In genomic region chr2:164942692-164943290, GRCm38 (mm10) we compare ENCODE assay signal across 11 mouse cellular contexts. TPM values are rescaled to one million over a fixed set of nuclear protein-coding genes. Genes with fewer than 3 reads are reported as not detected.
DNase-seq lines count a peak whose midpoint lies in the region; ATAC-seq lines count a peak whose summit lies in the region.
"Had no signal": no experiment of that assay in that cellular context is flagged by ENCODE, and none has a peak within 500 bp of the region (broad histone marks: within the 10 kb centered on the region; RNA-seq: fewer than 3 reads in every experiment).

No protein-coding gene starts in this region.

- peak; percentile 70 to 77 for ATAC-seq in hematopoietic stem cell, adult 5-6 weeks (replicated peaks in 1 of 2; ENCODE audit: insufficient read depth in 1 of 2, low FRiP score in 2 of 2, low TSS enrichment in 1 of 2, low read depth in 1 of 2, poor library complexity in 2 of 2, severe bottlenecking in 2 of 2)
- peak; percentile 89 for ATAC-seq in neutrophil, adult 5-6 weeks (ENCODE audit: extremely low read depth, insufficient number of reproducible peaks, low FRiP score, poor library complexity, severe bottlenecking)
- ATAC-seq: forebrain, embryonic 15.5 days had no signal

- peak; percentile 14 for DNase-seq in embryo, embryonic 11 days
- DNase-seq in embryo, embryonic 10.5 days (ENCODE audit: low spot score) = no peak
- DNase-seq in CD4-positive, CD25-positive, alpha-beta regulatory T cell, adult 2 months (ENCODE audit: low read depth, low spot score) = peak; percentile 77
- no peak for DNase-seq in c-Kit-positive CD71-positive TER-119-positive erythroid progenitor cells, embryonic 14.5 days (ENCODE audit: low spot score)
- DNase-seq in ovary, adult 18-20 months (ENCODE audit: low spot score) = no peak
- no peak for DNase-seq in right cerebral cortex, postnatal 4 days
- DNase-seq: cerebellum, adult 9-11 months had no signal

RNA-seq across cellular contexts. Expression of gene Mmp9, which starts 2.2 kb away (rescaled TPM):
- total RNA-seq in hematopoietic stem cell, adult 5-6 weeks (2017) = 15.3 and 37.5 TPM in 2 replicates
- 611 and 622 TPM in 2 replicates for total RNA-seq in neutrophil, adult 5-6 weeks (2017)
- total RNA-seq: CH12.LX had no signal

RNA-seq across cellular contexts. Expression of gene Slc12a5, which starts 17.8 kb away (rescaled TPM):
- 0.45 and 0.63 TPM in 2 replicates for total RNA-seq in hematopoietic stem cell, adult 5-6 weeks (2017)
- 0.98 and 1.7 TPM in 2 replicates for total RNA-seq in neutrophil, adult 5-6 weeks (2017)

RNA-seq across cellular contexts. Expression of gene Zfp335, which starts 31.2 kb away (rescaled TPM):
- 6.6 and 10.5 TPM in 2 replicates for total RNA-seq in hematopoietic stem cell, adult 5-6 weeks (2017)
- total RNA-seq in neutrophil, adult 5-6 weeks (2017) = 28.2 and 30.4 TPM in 2 replicates

Comparison
In these comparisons a context has a peak if more than half of its experiments do, and no peak if none do; other contexts are left out.
1. DNase-seq: peak in embryo, embryonic 11 days (single experiment) and CD4-positive, CD25-positive, alpha-beta regulatory T cell, adult 2 months (single experiment); none in embryo, embryonic 10.5 days (single experiment), c-Kit-positive CD71-positive TER-119-positive erythroid progenitor cells, embryonic 14.5 days (single experiment), ovary, adult 18-20 months (single experiment) and right cerebral cortex, postnatal 4 days (single experiment).
2. RNA of gene Mmp9, which starts 2.2 kb away (total RNA-seq): 611 to 622 TPM in neutrophil, adult 5-6 weeks; 15.3 to 37.5 TPM in hematopoietic stem cell, adult 5-6 weeks; every median in the first group is over 10 times any median in the second.